11 mouse cellular contexts compared by ENCODE assay signal in genomic region chr5:122511405-122511804, GRCm38 (mm10). TPM values are rescaled to one million over a fixed set of nuclear protein-coding genes. Genes with fewer than 3 reads are reported as not detected.
DNase-seq lines count a peak whose midpoint lies in the region; ATAC-seq lines count a peak whose summit lies in the region.
"Had no signal": no experiment of that assay in that cellular context is flagged by ENCODE, and none has a peak within 500 bp of the region (broad histone marks: within the 10 kb centered on the region; RNA-seq: fewer than 3 reads in every experiment).

No protein-coding gene starts in this region.

- no peak for DNase-seq in embryonic facial prominence, embryonic 10.5 days (ENCODE audit: low spot score)
- DNase-seq in thymus, postnatal 14 days, result peak; percentile 25
- no peak for DNase-seq in thymus, postnatal 10 days (ENCODE audit: low spot score in 2 of 2)
- DNase-seq in layer of hippocampus, postnatal 14 days (ENCODE audit: low spot score in 2 of 2), result no peak
- DNase-seq: gastrocnemius, postnatal 25 days; midbrain, embryonic 14.5 days had no signal

- H3K9me3 ChIP-seq in embryonic facial prominence, embryonic 12.5 days, result 0 out of 2 replicates have a peak, but pooled peaks cover 3% of the 10 kb centered on the region
- H3K9me3 ChIP-seq in embryonic facial prominence, embryonic 10.5 days, result peaks cover 3% of the 10 kb centered on the region; the same call in 1 of the 2 replicates
- peaks cover 2% of the 10 kb centered on the region; the same call in 1 of the 2 replicates for H3K9me3 ChIP-seq in heart, embryonic 14.5 days (ENCODE audit: control insufficient read depth, low read length)
- H3K9me3 ChIP-seq in stomach, embryonic 16.5 days (replicated peaks; ENCODE audit: control insufficient read depth, low read length), result no peaks in the 10 kb centered on the region
- no peaks in the 10 kb centered on the region for H3K9me3 ChIP-seq in forebrain, embryonic 13.5 days (replicated peaks)

- no peak overlapping the region for H3K9ac ChIP-seq in embryonic facial prominence, embryonic 12.5 days
- H3K9ac ChIP-seq in heart, embryonic 14.5 days (ENCODE audit: low read length), result peak overlapping the region; percentile 59
- H3K9ac ChIP-seq in stomach, embryonic 16.5 days (ENCODE audit: low read length), result peak overlapping the region; percentile 32
- H3K9ac ChIP-seq in forebrain, embryonic 13.5 days, result no peak overlapping the region
- H3K9ac ChIP-seq: liver, embryonic 12.5 days had no signal

- no peak for ATAC-seq in embryonic facial prominence, embryonic 12.5 days (ENCODE audit: insufficient number of reproducible peaks, insufficient read depth, low FRiP score, low TSS enrichment)
- no peak for ATAC-seq in heart, embryonic 14.5 days (ENCODE audit: insufficient number of reproducible peaks, insufficient read depth, low FRiP score, low read depth)
- ATAC-seq in stomach, embryonic 16.5 days (ENCODE audit: insufficient read depth, low FRiP score), result peak; percentile 35; the same call in 1 of the 2 replicates
- no peak for ATAC-seq in forebrain, embryonic 13.5 days
- ATAC-seq: liver, embryonic 12.5 days had no signal

- peaks cover 27% of the 10 kb centered on the region for H3K4me1 ChIP-seq in embryonic facial prominence, embryonic 12.5 days
- peaks cover 27% of the 10 kb centered on the region for H3K4me1 ChIP-seq in embryonic facial prominence, embryonic 10.5 days
- H3K4me1 ChIP-seq in heart, embryonic 14.5 days (ENCODE audit: control insufficient read depth in 2 of 2, insufficient read depth in 2 of 2, low read length in 2 of 2), result peaks cover 37 to 51% of the 10 kb centered on the region in 2 experiments
- H3K4me1 ChIP-seq in stomach, embryonic 16.5 days (ENCODE audit: control insufficient read depth, insufficient read depth, low read length), result peaks cover 25% of the 10 kb centered on the region
- H3K4me1 ChIP-seq in forebrain, embryonic 13.5 days, result peaks cover 10% of the 10 kb centered on the region

- H3K36me3 ChIP-seq in embryonic facial prominence, embryonic 12.5 days, result no peaks in the 10 kb centered on the region
- no peaks in the 10 kb centered on the region for H3K36me3 ChIP-seq in embryonic facial prominence, embryonic 10.5 days (replicated peaks)
- no peaks in the 10 kb centered on the region for H3K36me3 ChIP-seq in heart, embryonic 14.5 days (ENCODE audit: control insufficient read depth, insufficient read depth, low read length)
- H3K36me3 ChIP-seq in stomach, embryonic 16.5 days (ENCODE audit: control insufficient read depth, insufficient read depth, low read length), result no peaks in the 10 kb centered on the region
- no peaks in the 10 kb centered on the region for H3K36me3 ChIP-seq in forebrain, embryonic 13.5 days (ENCODE audit: poor library complexity, severe bottlenecking)
- H3K36me3 ChIP-seq: liver, embryonic 12.5 days had no signal

- no peak overlapping the region for H3K4me3 ChIP-seq in embryonic facial prominence, embryonic 12.5 days
- H3K4me3 ChIP-seq in embryonic facial prominence, embryonic 10.5 days, result no peak overlapping the region
- no peak overlapping the region for H3K4me3 ChIP-seq in heart, embryonic 14.5 days (ENCODE audit: control insufficient read depth in 1 of 2, insufficient read depth in 1 of 2, low read depth in 1 of 2, low read length in 2 of 2)
- no peak overlapping the region for H3K4me3 ChIP-seq in stomach, embryonic 16.5 days (replicated peaks; ENCODE audit: low read length)
- no peak overlapping the region for H3K4me3 ChIP-seq in forebrain, embryonic 13.5 days
- H3K4me3 ChIP-seq: liver, embryonic 12.5 days had no signal

- 0 out of 2 replicates have a peak overlapping the region, but pooled peaks have one; percentile 23 for H3K27ac ChIP-seq in embryonic facial prominence, embryonic 12.5 days
- H3K27ac ChIP-seq in embryonic facial prominence, embryonic 10.5 days (replicated peaks), result no peak overlapping the region
- peak overlapping the region in 1 of 2 experiments; percentile 77; a peak in 2 of 4 replicates for H3K27ac ChIP-seq in heart, embryonic 14.5 days (replicated peaks in 1 of 2; ENCODE audit: control insufficient read depth in 1 of 2, insufficient read depth in 1 of 2, low read depth in 2 of 2, low read length in 2 of 2)
- peak overlapping the region; percentile 78 for H3K27ac ChIP-seq in stomach, embryonic 16.5 days (ENCODE audit: low read length)
- no peak overlapping the region for H3K27ac ChIP-seq in forebrain, embryonic 13.5 days
- H3K27ac ChIP-seq: liver, embryonic 12.5 days had no signal

- H3K4me2 ChIP-seq in embryonic facial prominence, embryonic 12.5 days (replicated peaks), result no peak overlapping the region
- peak overlapping the region; percentile 38 for H3K4me2 ChIP-seq in heart, embryonic 14.5 days (ENCODE audit: low read length)
- peak overlapping the region; percentile 26 for H3K4me2 ChIP-seq in stomach, embryonic 16.5 days (ENCODE audit: low read depth, low read length)
- H3K4me2 ChIP-seq in forebrain, embryonic 13.5 days, result no peak overlapping the region
- H3K4me2 ChIP-seq: liver, embryonic 12.5 days had no signal

- 62% methylated on average over 9 of the region's 9 CpGs for WGBS in embryonic facial prominence, embryonic 12.5 days
- WGBS in embryonic facial prominence, embryonic 10.5 days, result 75% methylated on average over 9 of the region's 9 CpGs
- 15% methylated on average over 9 of the region's 9 CpGs for WGBS in heart, embryonic 14.5 days
- WGBS in stomach, embryonic 16.5 days, result 18% methylated on average over 9 of the region's 9 CpGs
- 81% methylated on average over 9 of the region's 9 CpGs for WGBS in forebrain, embryonic 13.5 days

- H3K27me3 ChIP-seq in embryonic facial prominence, embryonic 12.5 days, result no peaks in the 10 kb centered on the region
- no peaks in the 10 kb centered on the region; the same call in 1 of the 2 replicates for H3K27me3 ChIP-seq in embryonic facial prominence, embryonic 10.5 days (replicated peaks; ENCODE audit: low read depth, poor library complexity, severe bottlenecking)
- H3K27me3 ChIP-seq in heart, embryonic 14.5 days (ENCODE audit: control insufficient read depth, insufficient read depth, low read length), result no peaks in the 10 kb centered on the region
- H3K27me3 ChIP-seq in stomach, embryonic 16.5 days (ENCODE audit: control insufficient read depth, insufficient read depth, low read length), result no peaks in the 10 kb centered on the region
- H3K27me3 ChIP-seq in forebrain, embryonic 13.5 days, result peaks cover 3% of the 10 kb centered on the region; the same call in 1 of the 2 replicates

RNA-seq across cellular contexts. Expression of gene Atp2a2, which starts 9.4 kb away (rescaled TPM):
- 51.3 and 51.5 TPM in 2 replicates for polyA plus RNA-seq in embryonic facial prominence, embryonic 12.5 days (2016; fragmentation: Nextera tagmentation; extraction: Ambion mirVana)
- polyA plus RNA-seq in embryonic facial prominence, embryonic 10.5 days (2016; fragmentation: Nextera tagmentation; extraction: Ambion mirVana), result 35.3 and 38.1 TPM in 2 replicates
- 472 and 483 TPM in 2 replicates for polyA plus RNA-seq in heart, embryonic 14.5 days (2014; fragmentation: Nextera tagmentation; extraction: Ambion mirVana)
- 25.5 and 27.3 TPM in 2 replicates for polyA plus RNA-seq in stomach, embryonic 16.5 days (2015; fragmentation: Nextera tagmentation; extraction: Ambion mirVana)
- 32.2 and 34.2 TPM in 2 replicates for polyA plus RNA-seq in forebrain, embryonic 13.5 days (2015; fragmentation: Nextera tagmentation; extraction: Ambion mirVana)
- total RNA-seq in layer of hippocampus, postnatal 14 days (2021), result 100 to 1,000 TPM; 659 to 669 TPM

Comparison
In these comparisons a context has a peak if more than half of its experiments do, and no peak if none do; other contexts are left out.
1. H3K27ac ChIP-seq: peak in embryonic facial prominence, embryonic 12.5 days (single experiment) and stomach, embryonic 16.5 days (single experiment); none in embryonic facial prominence, embryonic 10.5 days (single experiment) and forebrain, embryonic 13.5 days (single experiment).
2. H3K4me2 ChIP-seq: peak in heart, embryonic 14.5 days (single experiment) and stomach, embryonic 16.5 days (single experiment); none in embryonic facial prominence, embryonic 12.5 days (single experiment) and forebrain, embryonic 13.5 days (single experiment).
3. H3K9ac ChIP-seq: peak in heart, embryonic 14.5 days (single experiment) and stomach, embryonic 16.5 days (single experiment); none in embryonic facial prominence, embryonic 12.5 days (single experiment) and forebrain, embryonic 13.5 days (single experiment).